In the genomic region with DNA sequence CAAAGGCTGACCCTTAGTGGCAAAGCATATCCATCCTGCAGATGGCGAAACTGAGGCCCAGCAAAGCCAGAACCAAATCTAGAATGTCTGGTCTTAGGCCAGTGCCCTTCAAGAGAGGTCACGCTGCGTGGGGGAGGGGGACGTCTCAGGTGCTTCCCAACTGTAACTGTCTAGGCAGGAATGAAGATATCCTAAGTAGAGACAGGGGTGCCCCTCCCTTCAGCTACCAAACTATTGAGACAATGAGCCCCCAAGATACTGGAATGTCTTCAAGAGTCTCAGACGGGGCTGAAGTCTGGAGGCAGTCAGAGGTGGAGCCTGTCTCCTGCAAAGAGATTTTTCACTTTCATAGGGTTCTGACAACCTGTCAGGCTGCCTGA, we compare ENCODE assay signal across 10 mouse cellular contexts.
DNase-seq lines count a peak whose midpoint lies in the region; ATAC-seq and TF ChIP-seq lines count a peak whose summit lies in the region.
"Had no signal": no experiment of that assay in that cellular context is flagged by ENCODE, and none has a peak within 500 bp of the region (broad histone marks: within the 10 kb centered on the region; RNA-seq: fewer than 3 reads in every experiment).

No protein-coding gene starts in this region.

- no peaks in the 10 kb centered on the region for H3K36me3 ChIP-seq in kidney, postnatal 0 days (ENCODE audit: insufficient read depth, low read length)
- H3K36me3 ChIP-seq in kidney, embryonic 14.5 days (ENCODE audit: control insufficient read depth, insufficient read depth, low read length), result no peaks in the 10 kb centered on the region
- H3K36me3 ChIP-seq in heart, embryonic 14.5 days (ENCODE audit: control insufficient read depth, insufficient read depth, low read length), result peaks cover 17% of the 10 kb centered on the region
- H3K36me3 ChIP-seq in midbrain, embryonic 14.5 days (ENCODE audit: control insufficient read depth, insufficient read depth, low read length), result no peaks in the 10 kb centered on the region
- H3K36me3 ChIP-seq: G1E; neural tube, embryonic 12.5 days; stomach, embryonic 15.5 days had no signal

- no peaks in the 10 kb centered on the region for H3K9me3 ChIP-seq in kidney, postnatal 0 days (replicated peaks; ENCODE audit: low read length)
- no peaks in the 10 kb centered on the region for H3K9me3 ChIP-seq in kidney, embryonic 14.5 days (ENCODE audit: control insufficient read depth, low read length)
- H3K9me3 ChIP-seq in heart, embryonic 14.5 days (ENCODE audit: control insufficient read depth, low read length), result no peaks in the 10 kb centered on the region
- H3K9me3 ChIP-seq in midbrain, embryonic 14.5 days (ENCODE audit: control insufficient read depth, low read length), result no peaks in the 10 kb centered on the region
- H3K9me3 ChIP-seq: neural tube, embryonic 12.5 days; stomach, embryonic 15.5 days had no signal

- 52% methylated on average over 5 of the region's 5 CpGs for WGBS in kidney, postnatal 0 days
- 50% methylated on average over 5 of the region's 5 CpGs for WGBS in kidney, embryonic 14.5 days
- 37% methylated on average over 5 of the region's 5 CpGs for WGBS in heart, embryonic 14.5 days
- 65% methylated on average over 5 of the region's 5 CpGs for WGBS in midbrain, embryonic 14.5 days

- 0 out of 2 replicates have a peak overlapping the region, but pooled peaks have one; percentile 6 for H3K27ac ChIP-seq in kidney, postnatal 0 days
- H3K27ac ChIP-seq in kidney, embryonic 14.5 days (ENCODE audit: low read depth, low read length), result no peak overlapping the region
- H3K27ac ChIP-seq in heart, embryonic 14.5 days (replicated peaks in 1 of 2; ENCODE audit: control insufficient read depth in 1 of 2, insufficient read depth in 1 of 2, low read depth in 2 of 2, low read length in 2 of 2), result peak overlapping the region; percentile 78 to 83
- H3K27ac ChIP-seq in midbrain, embryonic 14.5 days (replicated peaks; ENCODE audit: low read depth, low read length), result no peak overlapping the region
- H3K27ac ChIP-seq: neural tube, embryonic 12.5 days; stomach, embryonic 15.5 days had no signal

- no peak for DNase-seq in kidney, postnatal 0 days (ENCODE audit: low spot score)
- peak; percentile 4 for DNase-seq in urinary bladder, postnatal 25 days (ENCODE audit: low spot score)
- DNase-seq in urinary bladder, adult 18-20 months (ENCODE audit: low spot score in 2 of 2), result no peak
- no peak for DNase-seq in right cerebral cortex, adult 2 months (ENCODE audit: low spot score in 2 of 2)
- no peak for DNase-seq in midbrain, embryonic 14.5 days

- H3K4me3 ChIP-seq in kidney, postnatal 0 days (replicated peaks; ENCODE audit: low read depth, low read length), result no peak overlapping the region
- no peak overlapping the region for H3K4me3 ChIP-seq in kidney, embryonic 14.5 days (ENCODE audit: low read length)
- H3K4me3 ChIP-seq in heart, embryonic 14.5 days (ENCODE audit: control insufficient read depth in 1 of 2, insufficient read depth in 1 of 2, low read depth in 1 of 2, low read length in 2 of 2), result no peak overlapping the region
- H3K4me3 ChIP-seq in midbrain, embryonic 14.5 days (replicated peaks; ENCODE audit: low read depth, low read length), result no peak overlapping the region
- H3K4me3 ChIP-seq: neural tube, embryonic 12.5 days; stomach, embryonic 15.5 days had no signal

- H3K4me1 ChIP-seq in kidney, postnatal 0 days (replicated peaks; ENCODE audit: insufficient read depth, low read length), result peaks cover 2% of the 10 kb centered on the region; the same call in 1 of the 2 replicates
- peaks cover 22% of the 10 kb centered on the region for H3K4me1 ChIP-seq in kidney, embryonic 14.5 days (ENCODE audit: control insufficient read depth, insufficient read depth, low read length)
- H3K4me1 ChIP-seq in heart, embryonic 14.5 days (ENCODE audit: control insufficient read depth in 2 of 2, insufficient read depth in 2 of 2, low read length in 2 of 2), result peaks cover 20 to 36% of the 10 kb centered on the region in 2 experiments
- H3K4me1 ChIP-seq in midbrain, embryonic 14.5 days (ENCODE audit: control insufficient read depth, insufficient read depth, low read length), result 0 out of 2 replicates have a peak, but pooled peaks cover 3% of the 10 kb centered on the region

- H3K9ac ChIP-seq in kidney, postnatal 0 days (ENCODE audit: low read depth, low read length), result no peak overlapping the region
- no peak overlapping the region for H3K9ac ChIP-seq in kidney, embryonic 14.5 days (ENCODE audit: low read depth, low read length)
- peak overlapping the region; percentile 39; the same call in 1 of the 2 replicates for H3K9ac ChIP-seq in heart, embryonic 14.5 days (ENCODE audit: low read length)
- no peak overlapping the region for H3K9ac ChIP-seq in midbrain, embryonic 14.5 days (replicated peaks; ENCODE audit: low read length)
- H3K9ac ChIP-seq: neural tube, embryonic 12.5 days; stomach, embryonic 15.5 days had no signal

- no peak overlapping the region for H3K4me2 ChIP-seq in kidney, postnatal 0 days (ENCODE audit: low read length)
- H3K4me2 ChIP-seq in kidney, embryonic 14.5 days (replicated peaks; ENCODE audit: low read depth, low read length), result no peak overlapping the region
- no peak overlapping the region for H3K4me2 ChIP-seq in heart, embryonic 14.5 days (ENCODE audit: low read length)
- no peak overlapping the region for H3K4me2 ChIP-seq in midbrain, embryonic 14.5 days (ENCODE audit: low read length)
- H3K4me2 ChIP-seq: neural tube, embryonic 12.5 days; stomach, embryonic 15.5 days had no signal

- no peaks in the 10 kb centered on the region for H3K27me3 ChIP-seq in kidney, postnatal 0 days (ENCODE audit: insufficient read depth, low read length)
- H3K27me3 ChIP-seq in kidney, embryonic 14.5 days (ENCODE audit: control insufficient read depth, insufficient read depth, low read length), result no peaks in the 10 kb centered on the region
- no peaks in the 10 kb centered on the region for H3K27me3 ChIP-seq in heart, embryonic 14.5 days (ENCODE audit: control insufficient read depth, insufficient read depth, low read length)
- H3K27me3 ChIP-seq in midbrain, embryonic 14.5 days (ENCODE audit: control insufficient read depth, insufficient read depth, low read length), result no peaks in the 10 kb centered on the region
- H3K27me3 ChIP-seq: neural tube, embryonic 12.5 days; stomach, embryonic 15.5 days had no signal

- no peak for ATAC-seq in kidney, postnatal 0 days (replicated peaks; ENCODE audit: low FRiP score, low read depth)
- ATAC-seq in kidney, embryonic 14.5 days (ENCODE audit: low FRiP score, low TSS enrichment), result no peak
- ATAC-seq in heart, embryonic 14.5 days (ENCODE audit: insufficient number of reproducible peaks, insufficient read depth, low FRiP score, low read depth), result no peak
- no peak for ATAC-seq in midbrain, embryonic 14.5 days (ENCODE audit: low FRiP score, low TSS enrichment)

- TF ChIP-seq CTCF in kidney, postnatal 0 days (IDR thresholded peaks at IDR 0.05; ENCODE audit: low read depth), result peak; percentile 17; the same call in 1 of the 2 replicates

Comparison
In these comparisons a context has a peak if more than half of its experiments do, and no peak if none do; other contexts are left out.
1. H3K27ac ChIP-seq: peak in kidney, postnatal 0 days (single experiment) and heart, embryonic 14.5 days (2 of 2); none in kidney, embryonic 14.5 days (single experiment) and midbrain, embryonic 14.5 days (single experiment).